Mouse (Mus musculus) megakaryocyte, adult 5-6 weeks (primary cell): Measurements from ENCODE around the gene Plin5. TPM values are rescaled to one million over a fixed set of nuclear protein-coding genes. Genes with fewer than 3 reads are reported as not detected.
"Not testable (repeated sequence)": the region's sequence is repeated elsewhere in the genome, so short reads cannot be mapped to it uniquely, and the experiment has no call there.

Experiments
- ATAC-seq: 2 replicates; pipeline ENCODE4 v1.8.0; 2016; ENCODE audit warnings: mild to moderate bottlenecking, inconsistent platforms; ENCODE audit not compliant: poor library complexity, severe bottlenecking
- total RNA-seq, 2 experiments: library from RNA; stranded (forward) in 1 of 2; stranded (reverse) in 1 of 2; fragments of 153-499, 151-499 nt in 1 of 2; fragments of 221-1000, 200-1000 nt in 1 of 2; gene quantifications; 2 replicates each; pipeline versions ENCODE4 v1.2.3 to v1.2.4; 2015 to 2017

Gene Plin5
- total RNA-seq, 2 experiments from 2014 or later, result 0.18 TPM; not detected in 1

DNA sequence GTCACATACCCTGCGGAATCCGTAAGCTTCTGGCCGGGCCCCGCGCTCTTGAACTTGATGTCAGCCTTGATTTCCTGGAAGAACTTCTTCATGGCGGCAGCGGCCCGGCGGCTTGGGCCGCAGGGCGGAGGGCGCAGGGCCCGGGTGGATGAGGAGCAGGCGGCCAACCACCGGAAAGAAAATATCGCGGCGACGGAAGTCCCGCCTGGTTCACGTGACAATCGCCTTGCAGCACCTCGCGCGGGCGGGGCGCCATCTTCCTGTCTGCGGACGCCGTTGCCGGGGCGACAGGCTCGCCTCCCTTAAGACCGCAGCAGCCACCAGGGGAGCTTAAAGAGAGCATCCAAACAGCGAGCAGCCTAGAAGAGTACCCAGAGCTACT, 42.6 kb downstream of the Plin5 start, which contains the start of gene Ubxn6:
Gene Ubxn6 (minus strand): TSS at position 202 of the 382 bp plus-strand sequence.
- ATAC-seq, result peak; percentile 52

DNA sequence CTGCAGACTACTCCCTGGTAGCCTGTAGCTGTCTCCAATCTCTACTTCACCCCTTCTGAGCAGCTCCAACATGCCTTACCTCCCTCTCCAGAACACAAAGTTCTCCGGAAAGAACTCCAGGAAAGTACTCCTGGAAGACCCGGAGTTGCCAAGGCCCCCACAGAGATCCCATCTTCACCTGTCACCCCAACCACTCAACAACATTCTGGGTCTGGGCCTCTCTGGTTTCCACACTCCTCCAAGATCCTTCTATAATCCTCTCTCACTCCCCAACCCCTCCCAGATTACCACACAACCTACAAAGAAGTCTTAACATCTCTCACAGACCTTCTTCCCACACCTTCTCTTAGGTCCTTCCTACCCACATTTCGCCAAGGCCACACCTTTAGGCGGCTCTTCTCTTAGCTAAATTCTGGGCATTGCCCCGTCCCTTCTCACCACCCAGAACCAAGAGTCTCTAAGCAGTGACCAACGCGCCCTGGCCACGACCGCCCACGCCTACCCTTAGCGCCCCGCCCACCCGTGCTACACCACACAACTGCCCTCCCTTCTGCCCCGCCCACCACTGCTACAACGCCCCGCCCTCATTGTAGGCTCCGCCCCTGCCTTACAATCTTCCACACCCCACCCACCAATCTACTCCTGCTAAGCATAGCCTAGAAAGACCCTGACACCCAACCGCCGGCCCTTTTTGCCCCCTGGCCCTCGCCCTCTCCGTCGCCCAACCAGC, 43.1 kb downstream of the Plin5 start:
- peak; percentile 36 for ATAC-seq

- ATAC-seq, result no peak
Observed at GRCm38 (mm10) chr17:56072243-56072642, 45.2 kb downstream of the Plin5 start.

DNA sequence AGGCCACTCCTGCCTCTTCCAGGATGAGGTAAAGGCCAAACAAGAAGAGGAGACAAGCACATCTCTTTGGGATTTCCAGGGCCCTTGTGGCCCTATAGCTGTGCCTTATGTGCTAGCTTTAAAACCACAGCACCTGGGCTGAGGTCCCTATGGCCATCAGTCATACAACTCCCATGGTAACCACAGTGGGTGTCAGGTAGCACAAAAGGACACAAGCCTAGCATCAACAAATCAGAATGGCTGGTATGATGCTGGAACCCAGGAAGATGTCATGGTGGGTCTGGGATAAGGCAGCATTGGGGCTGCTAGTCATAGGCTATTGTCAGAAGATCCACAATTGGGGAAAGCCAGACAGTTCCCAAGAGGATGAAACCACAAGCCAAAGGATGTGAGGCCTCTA, 46.3 kb downstream of the Plin5 start:
- no peak for ATAC-seq

DNA sequence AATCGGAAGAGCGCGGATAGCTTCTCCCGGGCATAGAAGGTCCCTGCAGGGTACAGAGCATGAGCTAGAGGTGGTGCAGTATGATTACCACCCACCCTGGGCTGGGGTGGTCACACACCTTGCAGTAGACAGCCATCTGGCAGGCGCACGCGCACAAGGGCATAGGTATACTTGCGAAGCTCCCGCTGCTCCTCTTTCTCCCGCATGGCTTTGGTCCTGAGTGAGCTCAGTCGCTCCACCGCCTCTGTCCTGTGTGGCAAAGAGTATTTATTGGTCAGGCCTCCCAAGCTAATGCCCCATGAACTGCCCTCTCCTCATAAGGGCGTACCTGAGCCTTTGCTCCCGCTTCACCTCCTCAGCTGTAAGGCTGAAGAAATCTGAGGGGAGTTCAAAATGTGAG, 48.3 kb downstream of the Plin5 start:
- ATAC-seq, result no peak

DNA sequence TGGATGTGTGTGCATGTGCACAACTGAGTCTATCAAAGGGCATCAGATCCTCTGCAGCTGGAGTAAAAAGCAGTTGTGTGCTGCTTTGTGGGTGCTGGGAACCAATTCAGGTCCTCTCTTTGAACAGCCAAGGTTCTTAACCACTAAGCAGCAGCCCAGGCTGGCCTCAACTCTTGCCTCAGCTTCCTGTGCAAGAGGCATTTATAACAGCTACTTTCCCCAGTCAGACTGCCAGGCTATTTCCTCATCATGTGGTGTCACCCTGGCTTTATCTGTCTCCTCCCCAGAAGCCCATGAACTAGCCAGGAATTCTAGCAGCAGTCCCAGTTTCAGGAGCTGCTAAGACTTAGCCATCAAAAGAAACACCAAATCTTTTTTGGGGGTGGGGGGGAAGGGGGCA, 50.9 kb downstream of the Plin5 start:
- peak; percentile 45; the same call in 1 of the 2 replicates for ATAC-seq

DNA sequence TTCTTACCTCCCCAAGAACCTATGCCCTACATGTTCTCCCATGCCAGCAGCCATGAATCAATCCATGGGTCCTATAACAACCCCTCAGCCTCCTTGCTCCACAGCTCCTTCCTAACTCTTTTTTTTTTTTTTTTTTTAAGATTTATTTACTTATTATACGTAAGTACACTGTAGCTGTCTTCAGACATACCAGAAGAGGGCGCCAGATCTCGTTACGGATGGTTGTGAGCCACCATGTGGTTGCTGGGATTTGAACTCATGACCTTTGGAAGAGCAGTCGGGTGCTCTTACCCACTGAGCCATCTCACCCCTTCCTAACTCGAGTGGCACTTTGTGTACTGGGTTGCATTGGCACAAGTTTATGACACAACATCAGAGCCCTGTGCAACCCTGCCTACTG, 51.7 kb downstream of the Plin5 start:
- not testable (repeated sequence) for ATAC-seq

DNA sequence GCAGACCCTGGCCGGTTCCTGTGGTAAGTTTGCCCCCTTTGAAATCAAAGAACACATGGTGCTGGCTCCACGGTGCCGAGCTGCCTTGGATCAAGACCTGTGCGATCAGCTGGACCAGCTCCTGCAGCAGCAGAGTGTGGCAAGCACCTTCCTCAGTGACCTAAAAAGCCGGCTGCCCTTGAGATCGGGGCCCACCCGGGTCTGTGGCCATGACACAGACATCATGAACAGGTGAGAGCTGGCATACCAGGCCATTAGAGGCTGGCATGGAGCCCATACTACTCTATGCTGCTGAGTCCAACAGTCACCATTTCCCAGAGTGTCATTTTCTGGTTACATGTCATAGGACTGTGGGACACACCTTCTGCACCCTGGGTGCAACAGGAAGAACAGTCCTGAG, 55.3 kb downstream of the Plin5 start:
- ATAC-seq, result no peak

Other genes starting within 250 kb of the Plin5 start
- gene Zfp119a, start 238.7 kb downstream of the Plin5 start, total RNA-seq (2015), result 8.7 and 9.9 TPM in 2 replicates
- 7.4 and 8.1 TPM in 2 replicates for gene Zfp119a, start 238.7 kb downstream of the Plin5 start, total RNA-seq (2017)
- gene Zfp959, start 225.5 kb downstream of the Plin5 start, total RNA-seq (2015), result 20.7 and 21.0 TPM in 2 replicates
- 8.9 and 10.6 TPM in 2 replicates for gene Zfp959, start 225.5 kb downstream of the Plin5 start, total RNA-seq (2017)
- gene Zfp119b, start 168.1 kb downstream of the Plin5 start, total RNA-seq (2015), result 9.1 and 12.0 TPM in 2 replicates
- gene Zfp119b, start 168.1 kb downstream of the Plin5 start, total RNA-seq (2017), result 4.6 and 7.0 TPM in 2 replicates
- 31.8 and 36.1 TPM in 2 replicates for gene Ebi3, start 165.0 kb downstream of the Plin5 start, total RNA-seq (2015)
- gene Ebi3, start 165.0 kb downstream of the Plin5 start, total RNA-seq (2017), result 16.6 and 34.0 TPM in 2 replicates
- 6.3 and 10.9 TPM in 2 replicates for gene Yju2, start 158.5 kb downstream of the Plin5 start, total RNA-seq (2015)
- gene Yju2, start 158.5 kb downstream of the Plin5 start, total RNA-seq (2017), result 14.7 and 17.1 TPM in 2 replicates
- not detected in 2 replicates for gene Shd, start 147.1 kb downstream of the Plin5 start, total RNA-seq (2015)
- 0.88 TPM in 1 of 2 replicates, not detected in the other for gene Shd, start 147.1 kb downstream of the Plin5 start, total RNA-seq (2017)
- gene Fsd1, start 131.1 kb downstream of the Plin5 start, total RNA-seq (2015), result not detected in 2 replicates
- gene Fsd1, start 131.1 kb downstream of the Plin5 start, total RNA-seq (2017), result not detected in 2 replicates
- 0.25 and 0.62 TPM in 2 replicates for gene Stap2, start 112.0 kb downstream of the Plin5 start, total RNA-seq (2015)
- 0.22 and 0.24 TPM in 2 replicates for gene Stap2, start 112.0 kb downstream of the Plin5 start, total RNA-seq (2017)
- gene Mpnd, start 111.9 kb downstream of the Plin5 start, total RNA-seq (2015), result 23.2 and 28.6 TPM in 2 replicates
- 95.5 and 112 TPM in 2 replicates for gene Mpnd, start 111.9 kb downstream of the Plin5 start, total RNA-seq (2017)
- 21.7 and 22.3 TPM in 2 replicates for gene Sh3gl1, start 81.0 kb downstream of the Plin5 start, total RNA-seq (2015)
- 28.4 and 35.0 TPM in 2 replicates for gene Sh3gl1, start 81.0 kb downstream of the Plin5 start, total RNA-seq (2017)
- 8.1 and 9.6 TPM in 2 replicates for gene Chaf1a, start 77.2 kb downstream of the Plin5 start, total RNA-seq (2015)
- 18.3 and 22.2 TPM in 2 replicates for gene Chaf1a, start 77.2 kb downstream of the Plin5 start, total RNA-seq (2017)
- gene Ubxn6, start 42.6 kb downstream of the Plin5 start, total RNA-seq (2015), result 12.9 and 13.2 TPM in 2 replicates
- gene Ubxn6, start 42.6 kb downstream of the Plin5 start, total RNA-seq (2017), result 17.0 and 30.7 TPM in 2 replicates
- 14.9 and 17.9 TPM in 2 replicates for gene Hdgfl2, start 38.0 kb downstream of the Plin5 start, total RNA-seq (2015)
- gene Hdgfl2, start 38.0 kb downstream of the Plin5 start, total RNA-seq (2017), result 43.4 and 52.8 TPM in 2 replicates
- 0.09 TPM in 2 replicates for gene Plin4, start 7.8 kb downstream of the Plin5 start, total RNA-seq (2015)
- 0.18 TPM in 1 of 2 replicates, not detected in the other for gene Plin4, start 7.8 kb downstream of the Plin5 start, total RNA-seq (2017)
- gene Lrg1, start 4.4 kb upstream of the Plin5 start, total RNA-seq (2015), result 17.6 and 20.1 TPM in 2 replicates
- gene Lrg1, start 4.4 kb upstream of the Plin5 start, total RNA-seq (2017), result 23.9 and 33.9 TPM in 2 replicates
- 1.5 TPM in 2 replicates for gene Sema6b, start 22.7 kb upstream of the Plin5 start, total RNA-seq (2015)
- 2.0 and 2.7 TPM in 2 replicates for gene Sema6b, start 22.7 kb upstream of the Plin5 start, total RNA-seq (2017)
- gene Tnfaip8l1, start 44.9 kb upstream of the Plin5 start, total RNA-seq (2015), result 4.3 and 4.4 TPM in 2 replicates
- gene Tnfaip8l1, start 44.9 kb upstream of the Plin5 start, total RNA-seq (2017), result 3.2 and 4.8 TPM in 2 replicates
- gene Mydgf, start 66.3 kb upstream of the Plin5 start, total RNA-seq (2015), result 27.0 and 32.5 TPM in 2 replicates
- 25.7 and 29.1 TPM in 2 replicates for gene Mydgf, start 66.3 kb upstream of the Plin5 start, total RNA-seq (2017)
- gene Dpp9, start 101.3 kb upstream of the Plin5 start, total RNA-seq (2015), result 25.4 and 26.2 TPM in 2 replicates
- gene Dpp9, start 101.3 kb upstream of the Plin5 start, total RNA-seq (2017), result 17.3 and 18.1 TPM in 2 replicates
- gene Fem1a, start 139.2 kb upstream of the Plin5 start, total RNA-seq (2015), result 10.2 and 11.8 TPM in 2 replicates
- gene Fem1a, start 139.2 kb upstream of the Plin5 start, total RNA-seq (2017), result 15.7 and 16.9 TPM in 2 replicates
- 14.3 and 15.0 TPM in 2 replicates for gene Ticam1, start 159.2 kb upstream of the Plin5 start, total RNA-seq (2015)
- gene Ticam1, start 159.2 kb upstream of the Plin5 start, total RNA-seq (2017), result 6.0 and 6.1 TPM in 2 replicates
- 7.1 and 9.1 TPM in 2 replicates for gene Plin3, start 175.3 kb upstream of the Plin5 start, total RNA-seq (2015)
- 28.3 and 29.2 TPM in 2 replicates for gene Plin3, start 175.3 kb upstream of the Plin5 start, total RNA-seq (2017)
- gene Arrdc5, start 182.7 kb upstream of the Plin5 start, total RNA-seq (2015), result not detected in 2 replicates
- gene Arrdc5, start 182.7 kb upstream of the Plin5 start, total RNA-seq (2017), result not detected in 2 replicates
- gene Uhrf1, start 185.7 kb upstream of the Plin5 start, total RNA-seq (2015), result 39.3 and 52.3 TPM in 2 replicates
- gene Uhrf1, start 185.7 kb upstream of the Plin5 start, total RNA-seq (2017), result 83.7 and 101 TPM in 2 replicates
- gene Kdm4b, start 208.5 kb upstream of the Plin5 start, total RNA-seq (2015), result 8.0 and 10.8 TPM in 2 replicates
- gene Kdm4b, start 208.5 kb upstream of the Plin5 start, total RNA-seq (2017), result 6.7 and 7.1 TPM in 2 replicates